Mouse (Mus musculus) heart, adult 2 months (tissue): ENCODE data around the gene Myo18a.

ENCODE experiments used
- CTCF ChIP-seq: fragments of 200-600 bp; IDR thresholded peaks from 2 replicates; pipeline ENCODE4 v1.8.1; 2022; ENCODE audit warnings: antibody characterized with exemption, mild to moderate bottlenecking, moderate library complexity
- POLR2A ChIP-seq: fragments of 200-500 bp; IDR thresholded peaks from 2 replicates; pipeline ENCODE4 v1.6.1; 2011; ENCODE audit warnings: mild to moderate bottlenecking, low read depth, low read length, control low read depth; ENCODE audit not compliant: insufficient read depth

- TF ChIP-seq CTCF: no peak; the same call in 1 of the 2 replicates
- peak; percentile 96 for TF ChIP-seq POLR2A
These were observed 30.3 kb downstream of the Myo18a start for GRCm38 (mm10) chr11:77793238-77793930.
